Mouse (Mus musculus) limb, embryonic 12.5 days (tissue): ENCODE measurements at regions not wholly inside any gene's neighbourhood (a gene's known extent, or its start where the extent isn't known, plus 50 kb on each side); places are given as distances from the start of the nearest gene placed in this dataset.

Source experiments
- ATAC-seq: fragments of 200-750 bp; cut with Nextera tagmentation; 2 replicates; pipeline ENCODE4 v1.8.0; 2017; ENCODE audit warnings: low read depth, moderate TSS enrichment; ENCODE audit not compliant: insufficient number of reproducible peaks, insufficient read depth, low FRiP score, low TSS enrichment
- H3K27ac ChIP-seq: fragments of 300-500 bp; sonication (generic); 2 replicates; pipeline ENCODE4 v1.5.1; 2016; ENCODE audit warnings: mild to moderate bottlenecking, moderate library complexity
- H3K27me3 ChIP-seq: fragments of 300-500 bp; sonication (generic); 2 replicates; pipeline ENCODE4 v1.6.1; 2016; ENCODE audit warnings: mild to moderate bottlenecking, moderate library complexity
- H3K36me3 ChIP-seq: fragments of 300-500 bp; sonication (generic); 2 replicates; pipeline ENCODE4 v1.6.1; 2016; ENCODE audit warnings: mild to moderate bottlenecking, moderate library complexity
- H3K4me1 ChIP-seq: fragments of 300-500 bp; sonication (generic); replicated peaks from 2 replicates; pipeline ENCODE4 v1.6.1; 2016
- H3K4me2 ChIP-seq: fragments of 300-500 bp; sonication (generic); 2 replicates; pipeline ENCODE4 v1.6.1; 2016; ENCODE audit warnings: mild to moderate bottlenecking, moderate library complexity
- H3K4me3 ChIP-seq: fragments of 300-500 bp; sonication (generic); replicated peaks from 2 replicates; pipeline ENCODE4 v1.5.1; 2016; ENCODE audit warnings: mild to moderate bottlenecking
- H3K9ac ChIP-seq: fragments of 300-500 bp; sonication (generic); replicated peaks from 2 replicates; pipeline ENCODE4 v1.6.1; 2016; ENCODE audit warnings: mild to moderate bottlenecking, moderate library complexity
- H3K9me3 ChIP-seq: fragments of 300-500 bp; sonication (generic); 2 replicates; pipeline ENCODE4 v1.6.1; 2016; ENCODE audit warnings: mild to moderate bottlenecking, moderate library complexity
- WGBS: fragments of 180-500 bp; shearing (Covaris S2); methylation state at CpG from one replicate; pipeline ENCODE4 v1.1.7; 2016; 5-methylcytosine and 5-hydroxymethylcytosine counted together

- H3K27me3 ChIP-seq = no peaks in the 10 kb centered on the region
- H3K27ac ChIP-seq = no peak overlapping the region
- no peak overlapping the region for H3K9ac ChIP-seq
- WGBS = 74% methylated on average over 4 of the region's 4 CpGs
- peaks cover 15% of the 10 kb centered on the region for H3K4me1 ChIP-seq
- no peak overlapping the region for H3K4me3 ChIP-seq
- no peak for ATAC-seq
- no peaks in the 10 kb centered on the region for H3K36me3 ChIP-seq
- peaks cover 5% of the 10 kb centered on the region; the same call in 1 of the 2 replicates for H3K9me3 ChIP-seq
- no peak overlapping the region for H3K4me2 ChIP-seq
Observed at GRCm38 (mm10) chr2:50967826-50968225, 181.1 kb downstream of the Rnd3 start.

- H3K4me3 ChIP-seq = no peak overlapping the region
- no peak overlapping the region for H3K4me2 ChIP-seq
- no peaks in the 10 kb centered on the region for H3K27me3 ChIP-seq
- no peaks in the 10 kb centered on the region for H3K36me3 ChIP-seq
- ATAC-seq = no peak
- WGBS = 51% methylated on average over 4 of the region's 4 CpGs
- peaks cover 15% of the 10 kb centered on the region for H3K4me1 ChIP-seq
- H3K27ac ChIP-seq = no peak overlapping the region
- H3K9me3 ChIP-seq = peaks cover 5% of the 10 kb centered on the region; the same call in 1 of the 2 replicates
- no peak overlapping the region for H3K9ac ChIP-seq
Observed at GRCm38 (mm10) chr2:50967133-50967532, 181.8 kb downstream of the Rnd3 start.

- Histone ChIP-seq H3K27ac (no peak overlapping the region), H3K36me3 (no peaks in the 10 kb centered on the region), H3K9me3 (peaks cover 5% of the 10 kb centered on the region; the same call in 1 of the 2 replicates), H3K27me3 (no peaks in the 10 kb centered on the region), H3K4me3 (no peak overlapping the region), H3K4me2 (no peak overlapping the region), H3K9ac (no peak overlapping the region), H3K4me1 (peaks cover under 1% of the 10 kb centered on the region)
- 66% methylated on average over 8 of the region's 8 CpGs for WGBS
- no peak for ATAC-seq
Observed at GRCm38 (mm10) chr2:50965485-50966017, 183.4 kb downstream of the Rnd3 start.

GRCm38 (mm10) chr2:50964062-50964461 is 184.8 kb downstream of the Rnd3 start:
- no peak overlapping the region for H3K27ac ChIP-seq
- no peak overlapping the region for H3K4me2 ChIP-seq
- H3K4me3 ChIP-seq = no peak overlapping the region
- H3K9ac ChIP-seq = no peak overlapping the region
- 59% methylated on average over 3 of the region's 3 CpGs for WGBS
- peaks cover under 1% of the 10 kb centered on the region; the same call in 1 of the 2 replicates for H3K9me3 ChIP-seq
- H3K27me3 ChIP-seq = no peaks in the 10 kb centered on the region
- no peaks in the 10 kb centered on the region; the same call in 1 of the 2 replicates for H3K4me1 ChIP-seq
- H3K36me3 ChIP-seq = no peaks in the 10 kb centered on the region
- ATAC-seq = no peak

- H3K36me3 ChIP-seq = no peaks in the 10 kb centered on the region
- no peak overlapping the region for H3K9ac ChIP-seq
- H3K4me1 ChIP-seq = no peaks in the 10 kb centered on the region; the same call in 1 of the 2 replicates
- no peak for ATAC-seq
- WGBS = 49% methylated on average over 4 of the region's 4 CpGs
- H3K27me3 ChIP-seq = no peaks in the 10 kb centered on the region
- no peak overlapping the region for H3K27ac ChIP-seq
- H3K9me3 ChIP-seq = no peaks in the 10 kb centered on the region
- H3K4me3 ChIP-seq = no peak overlapping the region
- no peak overlapping the region for H3K4me2 ChIP-seq
Observed at GRCm38 (mm10) chr2:50961049-50961448, 187.9 kb downstream of the Rnd3 start.

GRCm38 (mm10) chr2:50959323-50959722 is 189.6 kb downstream of the Rnd3 start:
- H3K9ac ChIP-seq = no peak overlapping the region
- 95% methylated on average over 9 of the region's 9 CpGs for WGBS
- no peaks in the 10 kb centered on the region for H3K9me3 ChIP-seq
- no peaks in the 10 kb centered on the region for H3K36me3 ChIP-seq
- ATAC-seq = no peak
- no peak overlapping the region for H3K4me3 ChIP-seq
- H3K4me2 ChIP-seq = no peak overlapping the region
- no peaks in the 10 kb centered on the region for H3K27me3 ChIP-seq
- H3K27ac ChIP-seq = no peak overlapping the region
- no peaks in the 10 kb centered on the region; the same call in 1 of the 2 replicates for H3K4me1 ChIP-seq

- Histone ChIP-seq H3K9me3 (no peaks in the 10 kb centered on the region), H3K36me3 (no peaks in the 10 kb centered on the region), H3K4me1 (no peaks in the 10 kb centered on the region), H3K9ac (no peak overlapping the region), H3K4me3 (no peak overlapping the region), H3K27me3 (no peaks in the 10 kb centered on the region), H3K27ac (no peak overlapping the region), H3K4me2 (no peak overlapping the region)
- no peak for ATAC-seq
- 73% methylated on average over 6 of the region's 6 CpGs for WGBS
Observed at GRCm38 (mm10) chr2:50954361-50955066, 194.4 kb downstream of the Rnd3 start.

GRCm38 (mm10) chr2:50951027-50951426 is 197.9 kb downstream of the Rnd3 start:
- Histone ChIP-seq H3K27me3 (no peaks in the 10 kb centered on the region), H3K4me2 (no peak overlapping the region), H3K27ac (no peak overlapping the region), H3K36me3 (no peaks in the 10 kb centered on the region), H3K4me1 (no peaks in the 10 kb centered on the region), H3K9me3 (no peaks in the 10 kb centered on the region), H3K4me3 (no peak overlapping the region), H3K9ac (no peak overlapping the region)
- no peak for ATAC-seq
- 99% methylated on average over 3 of the region's 3 CpGs for WGBS

GRCm38 (mm10) chr2:50949717-50950116 is 199.2 kb downstream of the Rnd3 start:
- no peaks in the 10 kb centered on the region for H3K9me3 ChIP-seq
- H3K9ac ChIP-seq = no peak overlapping the region
- H3K4me2 ChIP-seq = no peak overlapping the region
- WGBS = 79% methylated on average over 4 of the region's 4 CpGs
- no peak for ATAC-seq
- H3K27me3 ChIP-seq = no peaks in the 10 kb centered on the region
- H3K36me3 ChIP-seq = no peaks in the 10 kb centered on the region
- H3K27ac ChIP-seq = no peak overlapping the region
- H3K4me3 ChIP-seq = no peak overlapping the region
- peaks cover 11% of the 10 kb centered on the region; the same call in 1 of the 2 replicates for H3K4me1 ChIP-seq

GRCm38 (mm10) chr2:50945526-50945925 is 203.4 kb downstream of the Rnd3 start:
- Histone ChIP-seq H3K27ac (peak overlapping the region; percentile 20), H3K9me3 (no peaks in the 10 kb centered on the region), H3K4me2 (no peak overlapping the region), H3K27me3 (no peaks in the 10 kb centered on the region), H3K4me3 (no peak overlapping the region), H3K36me3 (no peaks in the 10 kb centered on the region), H3K9ac (no peak overlapping the region), H3K4me1 (peaks cover 21% of the 10 kb centered on the region; the same call in 1 of the 2 replicates)
- ATAC-seq = no peak
- 64% methylated on average over 4 of the region's 4 CpGs for WGBS

- Histone ChIP-seq H3K4me2 (peak overlapping the region; percentile 35), H3K9ac (no peak overlapping the region), H3K27me3 (no peaks in the 10 kb centered on the region), H3K9me3 (no peaks in the 10 kb centered on the region), H3K4me3 (no peak overlapping the region), H3K36me3 (no peaks in the 10 kb centered on the region), H3K27ac (peak overlapping the region; percentile 50; the same call in 1 of the 2 replicates), H3K4me1 (peaks cover 21% of the 10 kb centered on the region; the same call in 1 of the 2 replicates)
- ATAC-seq = no peak
- WGBS = 30% methylated on average over 15 of the region's 15 CpGs
Observed at GRCm38 (mm10) chr2:50943180-50943579, 205.7 kb downstream of the Rnd3 start.
